Mouse (Mus musculus) forebrain, embryonic 10.5 days (tissue): Measurements from ENCODE around the gene Zfp638. TPM values are rescaled to one million over a fixed set of nuclear protein-coding genes. Genes with fewer than 3 reads are reported as not detected.
"Not testable (repeated sequence)": the region's sequence is repeated elsewhere in the genome, so short reads cannot be mapped to it uniquely, and the experiment has no call there.

Source experiments
- DNase-seq: peaks from one replicate; pipeline ENCODE4 v3.0.0-alpha.2; 2017; ENCODE audit warnings: low spot score; ENCODE audit errors: extremely low spot score
- H3K27ac ChIP-seq: fragments of 300-500 bp; sonication (generic); 2 replicates; pipeline ENCODE4 v1.5.1; 2016; ENCODE audit warnings: mild to moderate bottlenecking
- H3K27me3 ChIP-seq: fragments of 300-500 bp; sonication (generic); 2 replicates; pipeline ENCODE4 v1.6.1; 2016; ENCODE audit warnings: mild to moderate bottlenecking; ENCODE audit not compliant: poor library complexity, severe bottlenecking
- H3K36me3 ChIP-seq: fragments of 300-500 bp; sonication (generic); replicated peaks from 2 replicates; pipeline ENCODE4 v1.6.1; 2016; ENCODE audit warnings: mild to moderate bottlenecking, moderate library complexity
- H3K4me1 ChIP-seq: fragments of 300-500 bp; sonication (generic); 2 replicates; pipeline ENCODE4 v1.6.1; 2016
- H3K4me3 ChIP-seq: fragments of 300-500 bp; sonication (generic); 2 replicates; pipeline ENCODE4 v1.5.1; 2016; ENCODE audit warnings: mild to moderate bottlenecking, moderate library complexity
- H3K9me3 ChIP-seq: fragments of 300-500 bp; sonication (generic); 2 replicates; pipeline ENCODE4 v1.6.1; 2016; ENCODE audit warnings: mild to moderate bottlenecking, moderate library complexity
- WGBS: fragments of 180-500 bp; shearing (Covaris S2); methylation state at CpG from one replicate; pipeline ENCODE4 v1.1.7; 2016; 5-methylcytosine and 5-hydroxymethylcytosine counted together
- polyA plus RNA-seq: library from polyadenylated mRNA; unstranded; fragments of >200 nt; fragmentation: Nextera tagmentation; extraction: Ambion mirVana; gene quantifications from 2 replicates; pipeline ENCODE4 v1.2.1, GENCODE M21; 2016

Gene Zfp638
- polyA plus RNA-seq, 1 experiment from 2014 or later = 69.9 TPM

DNA sequence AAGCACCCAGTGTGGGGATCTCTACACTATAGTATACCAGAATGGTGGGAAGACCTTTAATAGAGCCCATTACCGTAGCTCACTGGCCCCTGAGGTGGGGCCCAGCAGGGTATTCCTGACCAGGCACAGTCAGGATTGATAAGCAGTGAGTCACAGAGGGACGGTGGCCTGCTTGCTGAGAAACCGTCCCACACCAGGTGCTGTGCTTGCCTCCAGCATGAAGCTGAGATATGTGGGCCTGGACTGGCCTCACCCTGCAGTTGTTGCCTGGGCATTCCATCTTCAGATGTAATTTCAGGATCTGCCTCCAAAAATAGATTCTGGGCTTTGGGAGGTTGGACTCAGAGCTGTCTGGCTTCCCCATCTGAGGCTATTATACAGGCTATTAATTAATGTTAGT is 155.1 kb downstream of the Zfp638 start:
- DNase-seq = no peak
- Histone ChIP-seq H3K4me3 (no peak overlapping the region), H3K9me3 (0 out of 2 replicates have a peak, but pooled peaks cover 2% of the 10 kb centered on the region), H3K27ac (no peak overlapping the region), H3K4me1 (peaks cover 14% of the 10 kb centered on the region), H3K27me3 (peaks cover 45% of the 10 kb centered on the region), H3K36me3 (no peaks in the 10 kb centered on the region)
- WGBS = 80% methylated on average over 3 of the region's 3 CpGs

DNA sequence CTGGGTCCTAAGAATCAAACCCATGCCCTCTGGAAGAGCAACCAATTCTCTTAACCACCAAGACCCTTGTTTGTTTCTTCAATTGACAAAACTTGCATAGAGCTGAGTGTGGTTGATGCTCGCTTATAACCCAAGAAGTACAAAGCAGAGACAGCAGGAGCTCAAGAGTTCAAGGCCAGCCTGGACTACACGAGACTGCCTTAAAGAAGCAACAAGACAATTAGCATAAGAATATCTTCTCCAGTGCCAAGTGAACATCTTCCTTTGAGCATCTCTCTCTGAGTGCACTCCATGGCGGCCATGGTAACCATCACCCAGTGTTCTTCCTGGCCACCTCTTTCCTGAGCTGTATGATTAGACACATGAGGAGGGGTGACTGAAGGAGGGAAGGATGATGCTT is 158.7 kb downstream of the Zfp638 start:
- Histone ChIP-seq H3K27me3 (peaks cover 12% of the 10 kb centered on the region), H3K4me1 (no peaks in the 10 kb centered on the region), H3K36me3 (no peaks in the 10 kb centered on the region), H3K27ac (no peak overlapping the region), H3K4me3 (no peak overlapping the region), H3K9me3 (0 out of 2 replicates have a peak, but pooled peaks cover 2% of the 10 kb centered on the region)
- 79% methylated on average over 3 of the region's 3 CpGs for WGBS
- no peak for DNase-seq

DNA sequence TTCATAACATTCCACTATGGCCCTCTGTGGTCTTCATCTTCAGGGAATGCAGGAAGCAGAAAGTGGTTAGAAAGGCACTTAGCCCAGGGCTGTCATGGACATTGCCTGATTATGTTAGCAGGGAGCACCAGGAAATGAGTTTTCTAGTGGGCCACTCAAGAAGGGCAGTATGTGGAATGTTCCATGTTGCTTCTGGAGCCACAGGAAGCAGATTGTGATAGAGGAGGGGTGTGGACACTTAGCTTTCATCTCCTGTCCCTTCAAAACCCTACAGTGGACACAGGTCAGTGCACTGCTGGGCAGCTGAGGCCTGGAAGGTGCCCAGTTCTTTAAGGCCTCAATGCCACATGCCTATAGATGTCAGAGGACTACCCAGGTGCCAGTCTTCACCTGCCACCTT is 161.9 kb downstream of the Zfp638 start:
- no peaks in the 10 kb centered on the region for H3K4me1 ChIP-seq
- H3K36me3 ChIP-seq = no peaks in the 10 kb centered on the region
- no peak overlapping the region for H3K27ac ChIP-seq
- H3K4me3 ChIP-seq = no peak overlapping the region
- no peak for DNase-seq
- H3K9me3 ChIP-seq = 0 out of 2 replicates have a peak, but pooled peaks cover 2% of the 10 kb centered on the region
- H3K27me3 ChIP-seq = no peaks in the 10 kb centered on the region

DNA sequence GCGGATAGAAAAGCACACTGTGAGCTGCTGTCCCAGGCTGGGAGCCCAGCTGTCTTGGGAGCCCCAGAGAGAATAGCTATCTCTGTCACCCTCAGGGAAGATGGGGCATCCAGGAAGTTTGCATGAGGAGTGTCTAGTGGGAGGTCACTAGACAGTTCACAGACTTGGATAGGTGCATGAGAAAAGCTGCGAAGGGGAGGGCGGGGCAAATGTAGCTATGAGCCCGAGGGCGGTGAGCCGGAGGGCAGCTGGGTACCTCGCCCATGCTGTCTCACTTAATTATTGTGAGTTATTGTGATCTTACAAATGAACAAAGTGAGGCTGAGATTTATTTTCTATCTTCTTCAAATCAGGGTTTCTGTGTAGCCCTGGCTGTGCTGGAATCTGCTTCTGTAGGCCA is 162.9 kb downstream of the Zfp638 start:
- no peaks in the 10 kb centered on the region for H3K9me3 ChIP-seq
- H3K4me3 ChIP-seq = no peak overlapping the region
- H3K27me3 ChIP-seq = no peaks in the 10 kb centered on the region
- 94% methylated on average over 7 of the region's 7 CpGs for WGBS
- H3K36me3 ChIP-seq = no peaks in the 10 kb centered on the region
- no peak overlapping the region for H3K27ac ChIP-seq
- no peak for DNase-seq
- no peaks in the 10 kb centered on the region for H3K4me1 ChIP-seq

DNA sequence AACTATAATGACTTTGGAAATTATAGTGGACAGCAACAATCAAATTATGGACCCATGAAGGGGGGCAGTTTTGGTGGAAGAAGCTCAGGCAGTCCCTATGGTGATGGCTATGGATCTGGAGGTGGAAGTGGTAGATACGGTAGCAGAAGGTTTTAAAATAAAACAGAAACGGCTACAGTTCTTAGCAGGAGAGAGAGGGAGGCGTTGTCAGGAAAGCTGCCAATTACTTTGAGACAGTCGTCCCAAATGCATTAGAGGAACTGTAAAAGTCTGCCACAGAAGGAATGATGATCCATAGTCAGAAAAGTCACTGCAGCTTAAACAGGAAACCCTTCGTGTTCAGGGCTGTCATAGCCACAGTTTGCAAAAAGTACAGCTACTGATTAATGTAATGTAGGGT is 165.6 kb downstream of the Zfp638 start:
- DNase-seq, H3K27me3 ChIP-seq, H3K27ac ChIP-seq, H3K9me3 ChIP-seq, H3K4me3 ChIP-seq, H3K4me1 ChIP-seq, H3K36me3 ChIP-seq: not testable (repeated sequence)
- 83% methylated on average over 5 of the region's 5 CpGs for WGBS

Other genes starting within 250 kb of the Zfp638 start
- not detected in 2 replicates for gene Clec4f, start 210.9 kb upstream of the Zfp638 start, polyA plus RNA-seq
- gene Cd207, start 189.3 kb upstream of the Zfp638 start, polyA plus RNA-seq = not detected in 2 replicates
- 3.3 and 4.4 TPM in 2 replicates for gene Vax2, start 155.8 kb upstream of the Zfp638 start, polyA plus RNA-seq
- not detected in 2 replicates for gene Atp6v1b1, start 124.1 kb upstream of the Zfp638 start, polyA plus RNA-seq
- gene Ankrd53, start 104.5 kb upstream of the Zfp638 start, polyA plus RNA-seq = 0.09 and 0.18 TPM in 2 replicates
- 80.7 and 85.0 TPM in 2 replicates for gene Tex261, start 91.3 kb upstream of the Zfp638 start, polyA plus RNA-seq
- 20.8 and 23.0 TPM in 2 replicates for gene Nagk, start 72.1 kb upstream of the Zfp638 start, polyA plus RNA-seq
- 21.3 and 22.7 TPM in 2 replicates for gene Paip2b, start 35.4 kb upstream of the Zfp638 start, polyA plus RNA-seq
- gene Dysf, start 141.5 kb downstream of the Zfp638 start, polyA plus RNA-seq = 3.9 and 4.6 TPM in 2 replicates